Mouse (Mus musculus): ENCODE data around the gene Lims1.

The Lims1 gene

GRCm38 (mm10) chr10:58383761-58384160 lies 60.5 kb downstream of the Lims1 start:
- no peak for DNase-seq (ENCODE audit: low spot score in 2 of 2)

DNA sequence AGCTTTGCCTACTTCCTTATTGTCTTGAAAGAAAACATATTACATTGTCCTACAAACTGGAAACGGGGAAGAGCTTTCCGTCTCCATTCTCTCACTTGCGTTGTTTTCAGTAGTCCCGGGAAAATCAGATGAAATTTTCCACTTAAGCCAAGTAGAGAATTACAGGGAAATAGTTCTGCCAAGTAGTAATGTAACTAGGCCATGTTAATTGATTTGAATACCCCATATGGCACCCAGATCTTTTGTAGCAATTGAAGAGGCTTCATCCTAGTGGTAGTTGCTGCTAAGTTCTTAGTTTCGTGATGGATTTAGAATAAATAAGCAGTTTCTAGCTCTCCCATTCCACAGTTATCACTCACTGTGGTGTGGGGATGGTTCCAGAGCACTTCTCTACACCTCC lies 62.4 kb downstream of the Lims1 start:
- DNase-seq (ENCODE audit: low spot score in 2 of 2) = no peak

- DNase-seq (ENCODE audit: low spot score in 2 of 2) = no peak
Observed at GRCm38 (mm10) chr10:58386997-58387396, 63.7 kb downstream of the Lims1 start.

GRCm38 (mm10) chr10:58388648-58389047 lies 65.4 kb downstream of the Lims1 start:
- DNase-seq (ENCODE audit: low spot score in 2 of 2) = no peak

DNA sequence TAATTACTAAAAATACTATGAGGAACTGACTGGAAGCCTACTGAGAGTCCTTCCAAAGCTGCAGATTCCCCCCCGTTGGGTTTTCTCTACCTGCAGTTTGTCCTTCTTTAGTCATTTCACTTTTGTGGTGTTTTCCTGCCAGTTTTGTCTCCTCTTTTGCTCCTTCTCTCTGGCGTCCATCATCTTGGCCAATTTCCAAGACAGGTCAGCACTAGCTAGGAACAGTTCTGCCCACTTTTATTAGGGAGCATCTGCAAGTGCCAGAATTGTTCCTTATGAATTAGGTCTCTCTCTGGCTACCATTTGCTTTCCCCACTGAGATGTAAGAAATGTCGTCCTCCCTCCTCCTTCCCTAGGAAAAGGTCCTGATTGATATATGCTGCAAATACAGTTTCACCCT lies 65.9 kb downstream of the Lims1 start:
- DNase-seq (ENCODE audit: low spot score in 2 of 2) = no peak

GRCm38 (mm10) chr10:58392435-58392834 lies 69.2 kb downstream of the Lims1 start:
- DNase-seq (ENCODE audit: low spot score in 2 of 2) = peak in 1 of 2 experiments; percentile 49

- no peak for DNase-seq (ENCODE audit: low spot score in 2 of 2)
Observed at GRCm38 (mm10) chr10:58393026-58394014, 70.1 kb downstream of the Lims1 start.

GRCm38 (mm10) chr10:58394170-58394569 lies 70.9 kb downstream of the Lims1 start:
- DNase-seq (ENCODE audit: low spot score in 2 of 2) = no peak

- DNase-seq (ENCODE audit: low spot score in 2 of 2) = no peak
Observed at GRCm38 (mm10) chr10:58395315-58395714, 72.0 kb downstream of the Lims1 start.

- no peak for DNase-seq (ENCODE audit: low spot score in 2 of 2)
Observed at GRCm38 (mm10) chr10:58395723-58396122, 72.5 kb downstream of the Lims1 start.

DNA sequence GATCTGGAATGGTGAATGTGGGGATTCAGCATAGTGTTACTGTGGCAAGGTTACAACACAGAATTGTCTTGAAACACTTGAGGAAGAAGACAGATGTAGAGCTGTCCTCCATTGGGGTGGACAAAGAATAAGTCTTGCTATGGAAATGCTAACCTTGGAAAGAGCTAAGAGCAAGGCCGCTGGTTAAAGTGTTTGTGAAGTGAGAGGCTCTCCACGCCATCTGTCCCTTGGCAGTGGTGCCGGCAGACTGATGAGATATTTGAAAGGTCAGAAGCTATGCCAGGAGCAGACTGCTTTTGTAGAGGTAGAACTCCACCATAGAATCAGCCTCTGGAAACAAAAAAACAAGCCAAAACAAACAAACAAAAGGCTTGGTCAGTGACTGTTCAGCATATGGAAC lies 73.3 kb downstream of the Lims1 start:
- no peak for DNase-seq (ENCODE audit: low spot score in 2 of 2)

DNA sequence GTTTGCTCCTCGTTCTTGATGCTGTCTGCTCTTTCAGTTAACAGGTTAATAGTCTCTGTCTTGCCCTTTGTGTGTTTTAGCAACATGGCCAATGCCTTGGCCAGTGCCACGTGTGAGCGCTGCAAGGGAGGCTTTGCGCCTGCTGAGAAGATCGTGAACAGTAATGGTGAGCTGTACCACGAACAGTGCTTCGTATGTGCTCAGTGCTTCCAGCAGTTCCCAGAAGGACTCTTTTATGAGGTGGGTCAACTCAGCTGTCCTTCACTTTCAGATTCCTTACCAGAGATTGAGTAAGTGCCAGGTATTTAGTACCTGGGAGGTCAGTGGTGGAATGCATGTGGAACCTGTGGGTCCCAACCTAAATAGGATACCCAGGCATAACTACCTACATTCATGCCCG lies 75.7 kb downstream of the Lims1 start:
- DNase-seq (ENCODE audit: low spot score in 2 of 2) = no peak

GRCm38 (mm10) chr10:58401838-58402237 lies 78.6 kb downstream of the Lims1 start:
- DNase-seq (ENCODE audit: low spot score in 2 of 2) = no peak

- no peak for DNase-seq (ENCODE audit: low spot score in 2 of 2)
Observed at GRCm38 (mm10) chr10:58404639-58405038, 81.4 kb downstream of the Lims1 start.

DNA sequence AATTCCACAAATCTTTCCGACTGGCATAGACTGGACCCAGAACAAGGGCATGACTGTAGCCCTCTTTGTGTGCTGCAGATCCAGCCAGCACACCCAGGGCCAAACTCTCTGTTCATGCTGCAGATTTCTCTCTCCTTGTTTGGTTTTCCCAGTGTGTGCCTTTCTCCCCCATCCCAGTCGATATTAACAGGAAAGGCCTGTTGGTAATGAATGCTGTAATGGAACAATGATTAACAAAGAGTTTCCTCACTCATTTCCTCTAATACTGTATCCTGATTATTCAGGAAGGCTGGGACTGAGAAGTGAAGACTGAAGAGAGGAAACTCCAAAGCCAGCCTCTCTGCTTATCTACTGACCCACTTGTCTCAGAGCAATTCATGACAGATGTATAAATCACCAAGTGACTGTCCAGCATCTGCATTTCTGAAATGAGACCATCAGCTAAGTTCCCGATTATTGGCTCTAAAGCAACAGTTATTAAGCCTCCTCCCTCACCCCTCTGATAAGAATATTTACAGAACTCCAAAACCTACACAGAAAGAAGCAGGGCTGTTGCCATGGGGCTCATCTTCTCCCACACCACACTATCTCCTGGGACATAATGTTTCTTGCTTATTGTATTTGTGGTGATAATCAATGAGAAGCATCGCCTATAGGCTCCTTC lies 82.2 kb downstream of the Lims1 start:
- no peak for DNase-seq (ENCODE audit: low spot score in 2 of 2)

DNA sequence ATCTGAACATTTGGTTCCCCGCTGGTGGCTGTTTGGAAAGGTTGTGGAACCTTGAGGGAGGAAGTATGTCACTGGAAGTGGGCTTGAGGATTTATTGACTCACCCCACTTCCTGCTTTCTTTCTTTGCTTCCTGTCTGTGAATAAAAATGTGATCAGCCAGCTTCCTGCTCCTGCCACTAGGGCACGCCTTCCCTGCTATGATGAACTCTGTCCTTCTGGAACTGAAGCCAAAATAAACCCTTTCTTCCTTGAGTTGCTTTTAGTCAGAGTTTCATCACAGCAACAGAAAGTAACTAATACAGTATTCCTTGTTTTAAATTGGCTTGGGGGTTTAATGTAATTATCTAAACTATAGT lies 82.7 kb downstream of the Lims1 start:
- no peak for DNase-seq (ENCODE audit: low spot score in 2 of 2)

DNA sequence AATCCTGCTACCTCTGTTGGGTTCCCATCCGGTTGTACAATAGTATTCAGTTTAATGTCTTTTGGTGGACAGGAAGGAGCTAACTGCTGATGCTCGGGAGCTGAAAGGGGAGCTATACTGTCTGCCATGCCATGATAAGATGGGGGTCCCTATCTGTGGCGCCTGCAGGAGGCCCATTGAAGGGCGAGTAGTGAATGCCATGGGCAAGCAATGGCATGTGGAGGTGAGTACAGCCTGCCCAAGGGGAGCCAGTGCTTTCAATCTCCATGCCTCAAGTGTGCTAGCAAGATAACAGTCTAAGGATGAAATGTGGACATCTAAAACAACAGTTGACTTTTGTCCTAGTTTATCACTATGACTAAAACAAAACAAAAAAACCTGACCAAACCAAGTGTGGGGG lies 89.1 kb downstream of the Lims1 start:
- DNase-seq (ENCODE audit: low spot score in 2 of 2) = no peak

DNA sequence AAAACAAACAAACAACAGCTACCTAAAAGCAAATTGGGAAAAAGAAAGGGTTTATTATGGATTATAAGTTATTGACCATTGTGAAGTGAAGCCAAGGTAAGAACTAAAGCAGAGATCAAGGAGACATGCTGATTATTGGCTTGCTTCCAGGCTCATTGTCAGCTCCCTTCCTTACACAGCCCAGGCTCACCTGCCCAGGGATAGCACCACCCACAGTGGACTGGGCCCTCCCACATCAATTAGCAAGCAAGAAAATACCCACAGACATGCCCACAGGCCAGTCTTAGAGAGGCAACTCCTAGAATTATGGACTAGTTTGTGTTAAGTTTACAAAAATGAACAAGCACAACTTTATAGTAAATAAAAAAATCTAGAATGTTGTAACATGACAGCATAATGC lies 89.6 kb downstream of the Lims1 start:
- no peak for DNase-seq (ENCODE audit: low spot score in 2 of 2)

- no peak for DNase-seq (ENCODE audit: low spot score in 2 of 2)
Observed at GRCm38 (mm10) chr10:58416702-58417101, 93.4 kb downstream of the Lims1 start.

DNA sequence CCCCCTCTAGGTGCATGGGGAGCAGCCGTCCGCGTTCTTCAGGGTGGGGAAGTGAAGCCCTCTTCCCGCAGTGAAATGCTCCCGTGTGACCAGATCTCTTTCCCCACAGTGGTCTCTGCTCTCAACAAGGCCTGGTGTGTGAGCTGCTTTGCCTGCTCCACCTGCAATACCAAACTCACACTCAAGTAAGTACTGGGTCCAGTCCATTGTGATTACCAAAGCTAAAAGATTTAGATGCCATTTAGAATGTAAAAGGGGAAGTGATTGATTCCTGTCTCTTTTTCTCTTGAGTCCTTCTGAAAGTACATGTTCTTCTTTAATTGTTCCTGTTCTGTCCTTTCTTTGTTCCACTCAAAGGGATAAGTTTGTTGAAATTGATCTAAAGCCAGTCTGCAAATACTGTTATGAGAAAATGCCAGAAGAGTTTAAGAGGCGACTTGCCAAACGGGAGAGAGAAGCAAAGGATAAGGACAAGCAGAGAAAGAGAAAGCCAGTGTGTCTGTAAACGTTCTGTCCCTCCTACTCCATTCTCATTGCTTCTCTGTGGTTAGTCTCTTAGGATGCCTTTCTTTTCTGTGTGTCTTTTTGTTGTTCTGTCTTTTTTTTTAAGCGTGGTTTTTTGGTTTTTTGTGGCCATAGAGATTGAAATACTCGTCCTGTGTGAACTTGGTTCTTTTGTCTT lies 95.2 kb downstream of the Lims1 start:
- no peak for DNase-seq (ENCODE audit: low spot score in 2 of 2)

- no peak for DNase-seq (ENCODE audit: low spot score in 2 of 2)
Observed at GRCm38 (mm10) chr10:58427930-58428329, 104.7 kb downstream of the Lims1 start.

- DNase-seq (ENCODE audit: low spot score in 2 of 2) = peak; percentile 4 to 6
Observed at GRCm38 (mm10) chr10:58445850-58446249, 122.6 kb downstream of the Lims1 start.

Data from right cerebral cortex, postnatal 36 days (tissue).